Mouse (Mus musculus): ENCODE measurements at regions not wholly inside any gene's neighbourhood (a gene's known extent, or its start where the extent isn't known, plus 50 kb on each side); places are given as distances from the start of the nearest gene placed in this dataset.

DNA sequence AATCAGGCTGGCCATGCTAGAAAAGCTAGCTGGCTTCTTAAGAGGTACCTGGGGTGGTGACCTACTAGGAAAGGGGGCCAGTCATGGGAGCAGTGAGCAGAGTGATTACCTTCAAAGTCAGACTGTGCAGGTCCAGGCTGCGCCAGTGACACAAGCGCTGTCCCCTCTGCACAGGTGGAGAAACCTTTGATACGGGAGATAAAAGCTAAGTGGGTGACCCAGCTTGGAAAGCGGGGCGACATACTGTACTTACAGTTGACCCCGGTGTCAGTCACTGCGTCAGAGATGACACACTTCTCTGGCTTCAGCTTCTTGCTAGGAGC, 54.7 kb upstream of the 1700024P04Rik start:
- TF ChIP-seq CTCF (IDR thresholded peaks at IDR 0.05; ENCODE audit: low read depth, low read length): no peak
- no peak for TF ChIP-seq TAL1 (conservative IDR thresholded peaks at IDR 0.05; ENCODE audit: low read depth, low read length)
- TF ChIP-seq POLR2AphosphoS5 (IDR thresholded peaks at IDR 0.05; ENCODE audit: insufficient replicate concordance, low read depth, low read length): no peak
- no peak for TF ChIP-seq GATA1 (IDR thresholded peaks at IDR 0.05; ENCODE audit: borderline replicate concordance, low read length)
- TF ChIP-seq GATA2 (IDR thresholded peaks at IDR 0.05; ENCODE audit: borderline replicate concordance, low read depth, low read length): no peak
- ATAC-seq (ENCODE audit: extremely low read depth, insufficient number of reproducible peaks, low FRiP score, poor library complexity, severe bottlenecking): no peak
- no peak for DNase-seq (ENCODE audit: low spot score)
- no peaks in the 10 kb centered on the region for H3K4me1 ChIP-seq (ENCODE audit: insufficient read depth, low read depth, low read length)
- no peaks in the 10 kb centered on the region for H3K9me3 ChIP-seq (replicated peaks)
- no peak overlapping the region for H3K4me3 ChIP-seq (ENCODE audit: low read depth, low read length)
- peaks cover 9% of the 10 kb centered on the region; the same call in 1 of the 2 replicates for H3K27me3 ChIP-seq (ENCODE audit: insufficient read depth, low read length)
- H3K36me3 ChIP-seq (replicated peaks): no peaks in the 10 kb centered on the region

DNA sequence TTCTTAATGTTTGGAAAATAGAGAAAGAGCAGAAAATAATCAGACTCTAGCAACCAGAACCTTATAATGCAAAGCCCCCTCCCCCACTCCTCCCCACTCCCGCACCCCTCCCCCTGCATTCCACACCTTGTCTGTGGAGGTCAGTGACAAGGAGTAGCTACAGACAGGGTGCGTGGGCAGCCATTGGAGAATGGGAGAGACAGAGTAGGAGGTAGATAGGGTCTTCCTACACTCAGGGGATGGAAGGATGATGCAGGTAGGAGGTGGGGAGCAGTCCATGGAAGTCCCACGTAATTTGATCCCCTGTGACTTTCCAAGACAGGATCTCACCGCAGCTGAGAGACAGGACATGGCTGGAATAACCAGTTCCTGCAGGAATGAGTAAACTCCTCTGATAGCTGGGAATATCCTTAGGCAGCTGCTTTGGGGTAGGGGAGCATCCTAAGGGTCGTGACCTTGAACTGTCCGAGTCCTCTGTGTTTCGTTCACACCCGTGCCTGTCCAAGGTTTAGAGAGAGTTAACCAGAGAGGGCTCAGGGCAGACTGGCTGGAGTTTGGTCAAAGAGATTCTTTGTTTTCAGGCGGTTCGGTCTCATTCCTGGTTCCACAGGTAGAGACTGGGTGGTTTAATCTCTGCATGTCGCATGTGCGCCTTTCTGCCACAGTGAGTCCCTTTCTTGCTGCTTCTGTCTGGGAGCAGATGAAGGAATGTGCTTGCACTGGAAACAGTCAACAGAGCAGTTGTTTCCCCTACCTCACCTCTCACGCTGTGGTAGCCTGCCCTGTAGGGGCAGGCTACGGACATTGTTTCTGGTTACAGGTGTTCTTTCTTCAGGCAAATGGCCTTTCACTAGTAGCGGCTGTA, 54.1 kb upstream of the 1700024P04Rik start:
- Histone ChIP-seq H3K36me3 (replicated peaks) (no peaks in the 10 kb centered on the region), H3K4me3 (ENCODE audit: low read depth, low read length) (no peak overlapping the region), H3K9me3 (replicated peaks) (no peaks in the 10 kb centered on the region), H3K27me3 (ENCODE audit: insufficient read depth, low read length) (peaks cover 9% of the 10 kb centered on the region; the same call in 1 of the 2 replicates), H3K4me1 (ENCODE audit: insufficient read depth, low read depth, low read length) (no peaks in the 10 kb centered on the region)
- DNase-seq (ENCODE audit: low spot score) (no peak), ATAC-seq (ENCODE audit: extremely low read depth, insufficient number of reproducible peaks, low FRiP score, poor library complexity, severe bottlenecking) (no peak)
- TF ChIP-seq GATA1 (IDR thresholded peaks at IDR 0.05; ENCODE audit: borderline replicate concordance, low read length) (no peak), CTCF (IDR thresholded peaks at IDR 0.05; ENCODE audit: low read depth, low read length) (no peak), POLR2AphosphoS5 (IDR thresholded peaks at IDR 0.05; ENCODE audit: insufficient replicate concordance, low read depth, low read length) (no peak), GATA2 (IDR thresholded peaks at IDR 0.05; ENCODE audit: borderline replicate concordance, low read depth, low read length) (no peak), TAL1 (conservative IDR thresholded peaks at IDR 0.05; ENCODE audit: low read depth, low read length) (no peak)

DNA sequence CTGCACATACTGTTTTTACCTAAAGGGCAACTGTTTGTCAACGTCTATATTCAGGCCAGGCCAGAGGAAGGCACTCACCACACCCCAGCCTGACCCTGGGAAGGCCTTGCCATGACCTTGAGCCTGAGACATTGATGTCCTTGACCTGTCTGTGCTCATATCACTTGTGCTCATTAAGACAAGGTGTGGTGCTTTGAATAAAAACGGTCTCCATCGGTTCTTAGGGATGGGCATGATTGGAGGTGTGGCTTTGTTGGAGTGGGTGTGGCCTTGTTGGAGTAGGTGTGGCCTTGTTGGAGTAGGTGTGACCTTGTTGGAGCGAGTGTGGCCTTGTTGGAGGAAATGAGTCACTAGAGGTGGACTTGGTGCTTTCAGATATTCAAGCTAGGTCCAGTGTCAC, 52.8 kb upstream of the 1700024P04Rik start:
- H3K4me1 ChIP-seq (ENCODE audit: insufficient read depth, low read depth, low read length): no peaks in the 10 kb centered on the region

More for the DNA sequence above, 52.8 kb upstream of the 1700024P04Rik start:
- no peak for TF ChIP-seq POLR2AphosphoS5 (IDR thresholded peaks at IDR 0.05; ENCODE audit: insufficient replicate concordance, low read depth, low read length)
- no peak for TF ChIP-seq GATA2 (IDR thresholded peaks at IDR 0.05; ENCODE audit: borderline replicate concordance, low read depth, low read length)
- no peak for TF ChIP-seq TAL1 (conservative IDR thresholded peaks at IDR 0.05; ENCODE audit: low read depth, low read length)
- no peak for TF ChIP-seq CTCF (IDR thresholded peaks at IDR 0.05; ENCODE audit: low read depth, low read length)
- no peak for TF ChIP-seq GATA1 (IDR thresholded peaks at IDR 0.05; ENCODE audit: borderline replicate concordance, low read length)
- H3K9me3 ChIP-seq (replicated peaks): no peaks in the 10 kb centered on the region
- H3K36me3 ChIP-seq (replicated peaks): no peaks in the 10 kb centered on the region
- peaks cover 9% of the 10 kb centered on the region; the same call in 1 of the 2 replicates for H3K27me3 ChIP-seq (ENCODE audit: insufficient read depth, low read length)
- DNase-seq (ENCODE audit: low spot score) (no peak), ATAC-seq (ENCODE audit: extremely low read depth, insufficient number of reproducible peaks, low FRiP score, poor library complexity, severe bottlenecking) (no peak)
- no peak overlapping the region for H3K4me3 ChIP-seq (ENCODE audit: low read depth, low read length)

Data from G1E (cell line).